Mouse (Mus musculus): ENCODE results near the gene Tmem101.

Gene Tmem101

GRCm38 (mm10) chr11:102147213-102147989 lies 8.8 kb downstream of the Tmem101 start:
- DNase-seq: no peak

DNA sequence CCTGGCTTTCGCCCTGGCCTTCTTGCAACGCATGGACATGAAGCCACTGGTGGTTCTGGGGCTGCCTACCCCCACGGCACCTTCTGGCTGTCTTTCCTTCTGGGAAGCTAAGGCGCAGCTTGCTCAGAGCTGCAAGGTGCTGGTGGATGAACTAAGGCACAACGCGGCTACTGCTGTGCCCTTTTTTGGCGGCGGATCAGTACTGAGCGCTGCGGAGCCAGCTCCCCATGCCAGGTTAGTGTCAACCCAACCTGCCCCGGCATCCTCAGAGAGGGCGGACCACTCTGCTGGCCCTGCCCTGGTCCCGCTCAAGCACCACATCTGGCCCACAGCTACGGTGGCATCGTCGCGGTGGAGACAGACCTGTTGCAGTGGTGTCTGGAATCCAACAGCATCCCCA lies 9.7 kb downstream of the Tmem101 start:
- no peak for DNase-seq

DNA sequence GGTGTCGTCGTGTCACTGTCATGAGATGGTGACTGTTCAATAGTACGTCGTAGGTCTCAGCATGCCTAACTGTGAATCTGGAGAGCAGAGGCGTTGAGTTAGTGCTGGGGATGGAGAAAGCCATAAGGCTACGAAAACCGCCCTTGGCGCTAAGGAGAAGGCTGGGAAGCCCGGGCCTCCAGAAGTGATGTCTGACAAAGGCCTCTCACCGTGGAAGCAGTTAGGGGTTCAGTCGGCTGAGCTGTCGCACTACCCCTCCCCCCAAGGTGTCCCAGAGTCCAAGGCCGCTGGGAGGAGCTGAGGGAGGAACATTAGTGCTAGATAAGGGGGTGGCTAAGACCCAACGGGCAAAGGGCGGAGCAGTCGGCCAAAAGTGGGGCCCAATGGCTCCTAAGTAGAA lies 10.2 kb downstream of the Tmem101 start:
- no peak for DNase-seq

DNA sequence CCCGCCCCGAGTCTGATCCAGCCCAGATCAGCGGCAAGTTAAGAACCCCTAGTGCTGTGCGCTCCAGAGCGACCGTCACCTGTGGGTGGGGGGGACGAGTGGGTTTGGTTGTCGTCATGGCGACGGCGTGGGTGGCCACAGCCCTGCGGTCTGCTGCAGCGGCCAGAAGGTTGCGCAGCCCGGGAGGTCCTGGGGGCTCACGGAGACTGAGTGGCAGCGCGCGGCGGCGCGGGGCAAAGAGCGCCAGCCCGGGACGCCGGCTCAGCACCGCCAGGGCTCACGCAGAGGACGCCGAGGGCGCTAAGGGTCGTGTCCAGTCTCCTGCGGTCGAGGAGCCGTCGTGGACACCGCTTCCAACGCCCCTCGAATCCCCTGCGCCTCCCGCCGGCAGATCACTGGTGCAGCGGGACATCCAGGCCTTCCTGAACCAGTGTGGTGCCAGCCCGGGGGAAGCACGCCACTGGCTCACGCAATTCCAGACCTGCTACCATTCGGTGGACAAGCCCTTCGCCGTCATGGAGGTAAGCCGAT lies 10.7 kb downstream of the Tmem101 start, which contains the start of gene Nags:
Gene Nags (plus strand): TSS at position 43 of the 531 bp plus-strand sequence.
- peak in 1 of 2 experiments; percentile 26 for DNase-seq

- no peak for DNase-seq
These were observed 11.2 kb downstream of the Tmem101 start for GRCm38 (mm10) chr11:102144957-102145470.

- DNase-seq: no peak
These were observed 13.8 kb downstream of the Tmem101 start for GRCm38 (mm10) chr11:102142355-102142754.

GRCm38 (mm10) chr11:102140508-102140907 lies 15.7 kb downstream of the Tmem101 start:
- DNase-seq: peak; percentile 78 to 84

DNA sequence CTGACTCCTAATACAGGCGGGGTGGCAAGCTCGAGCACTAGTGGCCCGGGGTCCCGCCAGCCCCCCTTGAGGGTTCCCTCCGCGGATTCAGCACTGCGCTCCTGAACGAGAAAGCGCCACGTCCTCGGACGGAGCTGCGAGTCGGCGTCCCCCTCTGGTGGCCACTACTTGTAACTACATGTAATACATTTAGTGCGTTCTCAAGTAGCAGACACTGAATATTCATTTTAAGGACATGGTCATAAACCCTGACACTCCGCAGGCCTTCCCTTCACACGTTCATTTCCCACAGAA lies 17.8 kb downstream of the Tmem101 start:
- DNase-seq: peak; percentile 86 to 92

DNA sequence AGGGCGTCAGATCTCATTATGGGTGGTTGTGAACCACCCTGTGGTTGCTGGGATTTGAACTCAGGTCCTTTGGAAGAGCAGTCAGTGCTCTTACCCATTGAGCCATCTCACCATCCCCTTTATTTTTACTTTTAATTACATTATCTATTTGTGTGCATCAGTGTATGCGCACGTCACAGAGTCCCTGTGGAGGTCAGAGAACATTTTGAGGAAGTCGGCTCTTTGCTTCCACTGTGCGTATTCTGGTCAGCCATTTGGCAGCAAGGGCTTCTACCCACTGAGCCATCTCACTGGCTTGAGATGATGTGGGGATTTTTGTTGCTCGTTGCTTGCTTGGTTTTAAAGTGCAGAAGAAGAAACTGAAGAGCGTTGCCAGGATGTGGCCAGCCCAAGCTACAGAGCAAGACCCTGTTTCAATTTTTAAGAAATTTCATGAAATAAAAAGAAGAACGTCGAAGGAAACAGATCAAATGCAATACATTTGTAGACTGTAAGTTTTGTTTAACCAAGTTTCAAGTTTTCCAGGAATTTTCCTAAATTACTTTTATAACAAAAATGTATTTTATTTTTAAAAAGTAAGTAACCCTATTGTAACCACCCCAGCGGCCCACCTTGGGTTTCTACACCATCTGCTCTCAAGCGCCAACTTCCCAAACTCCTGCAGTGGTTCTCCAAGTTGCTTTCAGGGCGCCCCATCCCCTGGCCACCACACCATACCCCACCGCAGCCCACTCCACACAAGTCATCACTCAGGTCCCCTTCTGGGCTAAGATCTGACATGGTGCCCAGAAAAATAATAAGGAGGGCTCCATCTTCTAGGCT lies 18.4 kb downstream of the Tmem101 start:
- DNase-seq: no peak

- peak; percentile 43 to 46 for DNase-seq
These were observed 21.7 kb downstream of the Tmem101 start for GRCm38 (mm10) chr11:102134516-102134915.

DNA sequence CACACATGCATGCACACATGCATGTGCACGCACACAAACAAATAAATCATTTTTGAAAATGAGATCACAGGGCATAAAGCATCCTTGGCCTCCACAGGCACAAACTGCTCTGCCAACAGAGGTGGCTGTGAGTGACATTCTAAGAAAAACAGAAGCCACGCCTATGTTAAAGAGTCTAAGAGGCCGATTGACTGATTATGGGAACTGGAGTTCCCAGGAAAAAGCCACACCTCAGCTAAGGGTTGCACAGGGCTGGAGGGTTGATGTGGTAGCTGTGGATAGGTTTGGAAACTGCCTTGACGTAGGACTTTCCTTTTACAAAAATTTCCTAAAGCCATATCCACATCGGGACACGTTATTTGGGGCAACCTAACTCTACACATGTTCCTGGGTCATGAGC lies 38.8 kb downstream of the Tmem101 start:
- no peak for DNase-seq

- no peak for DNase-seq
These were observed 40.0 kb downstream of the Tmem101 start for GRCm38 (mm10) chr11:102116241-102116640.

- DNase-seq: no peak
These were observed 44.6 kb downstream of the Tmem101 start for GRCm38 (mm10) chr11:102111576-102111975.

DNA sequence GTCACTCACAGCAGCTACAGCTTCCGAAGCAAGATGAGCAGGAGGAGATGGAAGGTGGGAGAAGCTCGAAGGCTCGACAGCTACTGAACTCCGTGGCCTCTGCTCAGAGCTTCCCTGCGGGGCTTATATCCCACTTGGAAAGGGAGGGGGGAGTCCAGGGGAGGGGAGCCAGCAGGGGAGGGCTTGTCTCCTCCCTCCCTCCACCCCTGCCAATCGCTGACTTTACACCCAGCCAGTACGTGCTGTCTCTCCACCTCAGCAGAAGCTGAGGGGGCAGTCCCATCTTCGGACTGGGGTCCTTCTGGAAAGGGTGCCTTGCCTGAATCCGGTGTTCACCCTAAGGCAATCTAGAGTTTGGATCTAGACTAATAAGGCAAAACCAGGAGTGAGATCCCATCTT lies 48.5 kb downstream of the Tmem101 start, which contains the start of gene Pyy:
Gene Pyy (minus strand): TSS at position 101 of the 400 bp plus-strand sequence.
- no peak for DNase-seq

GRCm38 (mm10) chr11:102106911-102107310 lies 49.3 kb downstream of the Tmem101 start:
- no peak for DNase-seq
